Mouse (Mus musculus) intestine, embryonic 14.5 days (tissue): ENCODE data around the gene Usp6nl. TPM values are rescaled to one million over a fixed set of nuclear protein-coding genes. Genes with fewer than 3 reads are reported as not detected.
A peak's percentile ranks its signal among the peaks of the same experiment; 100 is the strongest.

Source experiments
- ATAC-seq: fragments of 200-750 bp; cut with Nextera tagmentation; replicated peaks from 2 replicates; pipeline ENCODE4 v1.8.0; 2017; ENCODE audit warnings: low read depth, moderate number of reproducible peaks, moderate TSS enrichment, moderate library complexity; ENCODE audit not compliant: low FRiP score, low TSS enrichment
- DNase-seq: peaks from one replicate; pipeline ENCODE4 v3.0.0-alpha.2; 2018; ENCODE audit warnings: low spot score
- H3K27ac ChIP-seq: fragments of 300-500 bp; sonication (generic); 2 replicates; pipeline ENCODE4 v1.5.1; 2014; ENCODE audit warnings: low read depth, mild to moderate bottlenecking, control low read depth
- H3K27me3 ChIP-seq: fragments of 300-500 bp; sonication (generic); replicated peaks from 2 replicates; pipeline ENCODE4 v1.6.1; 2014; ENCODE audit warnings: low read length, control low read depth; ENCODE audit not compliant: control insufficient read depth, insufficient read depth
- H3K36me3 ChIP-seq: fragments of 300-500 bp; sonication (generic); 2 replicates; pipeline ENCODE4 v1.6.1; 2014; ENCODE audit warnings: low read length, control low read depth; ENCODE audit not compliant: control insufficient read depth, insufficient read depth
- H3K4me1 ChIP-seq: fragments of 300-500 bp; sonication (generic); replicated peaks from 2 replicates; pipeline ENCODE4 v1.6.1; 2014; ENCODE audit warnings: low read length, control low read depth, mixed read lengths; ENCODE audit not compliant: control insufficient read depth, insufficient read depth
- H3K4me2 ChIP-seq: fragments of 300-500 bp; sonication (generic); 2 replicates; pipeline ENCODE4 v1.6.1; 2014; ENCODE audit warnings: low read length
- H3K4me3 ChIP-seq: fragments of 300-500 bp; sonication (generic); 2 replicates; pipeline ENCODE4 v1.5.1; 2014; ENCODE audit warnings: low read depth, low read length, control low read depth, mixed read lengths
- H3K9ac ChIP-seq: fragments of 300-500 bp; sonication (generic); 2 replicates; pipeline ENCODE4 v1.6.1; 2014; ENCODE audit warnings: mild to moderate bottlenecking, low read length
- H3K9me3 ChIP-seq: fragments of 300-500 bp; sonication (generic); 2 replicates; pipeline ENCODE4 v1.6.1; 2016; ENCODE audit warnings: low read length, control low read depth; ENCODE audit not compliant: control insufficient read depth
- WGBS: fragments of 180-500 bp; shearing (Covaris S2); extraction: QIAGEN DNeasy Blood & Tissue Kit; methylation state at CpG from one replicate; pipeline ENCODE4 v1.1.7; 2014; 5-methylcytosine and 5-hydroxymethylcytosine counted together
- polyA plus RNA-seq: library from polyadenylated mRNA; unstranded; fragments of >200 nt; fragmentation: Nextera tagmentation; extraction: Ambion mirVana; gene quantifications from 2 replicates; pipeline ENCODE4 v1.2.1, GENCODE M21; 2014

Usp6nl gene
- polyA plus RNA-seq, 1 experiment from 2014 or later, result 14.4 TPM

DNA sequence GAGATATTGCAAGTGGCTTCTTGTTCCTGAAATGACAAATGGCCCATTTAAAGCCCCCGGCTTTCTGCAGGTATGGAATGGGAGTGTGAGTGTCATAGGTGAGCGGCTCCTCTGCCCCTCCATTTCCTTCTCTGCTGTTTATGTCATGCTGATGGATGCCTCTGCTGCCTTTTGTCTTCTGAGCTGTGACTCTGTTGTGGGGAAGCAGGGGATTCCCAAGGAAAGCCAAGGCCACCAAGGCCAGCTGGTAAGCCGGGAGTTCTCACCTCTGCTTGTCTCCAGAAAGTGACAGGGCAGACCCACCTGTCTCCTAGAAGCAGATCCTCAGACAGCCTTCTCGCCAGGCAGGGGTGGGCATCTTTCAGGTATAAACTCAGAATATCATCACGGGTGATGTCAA is 157.2 kb downstream of the Usp6nl start:
- no peak for ATAC-seq
- H3K27me3 ChIP-seq, result no peaks in the 10 kb centered on the region
- H3K27ac ChIP-seq, result no peak overlapping the region
- no peak overlapping the region for H3K4me2 ChIP-seq
- DNase-seq, result no peak
- no peak overlapping the region for H3K9ac ChIP-seq
- no peak overlapping the region for H3K4me3 ChIP-seq
- 66% methylated on average over 5 of the region's 5 CpGs for WGBS
- peaks cover 21% of the 10 kb centered on the region for H3K4me1 ChIP-seq
- peaks cover 4% of the 10 kb centered on the region; the same call in 1 of the 2 replicates for H3K9me3 ChIP-seq
- no peaks in the 10 kb centered on the region for H3K36me3 ChIP-seq

GRCm38 (mm10) chr2:6481966-6482365 is 159.5 kb downstream of the Usp6nl start:
- DNase-seq (no peak), ATAC-seq (no peak)
- Histone ChIP-seq H3K9me3 (no peaks in the 10 kb centered on the region), H3K36me3 (no peaks in the 10 kb centered on the region), H3K27ac (no peak overlapping the region), H3K9ac (no peak overlapping the region), H3K4me3 (no peak overlapping the region), H3K27me3 (no peaks in the 10 kb centered on the region), H3K4me2 (no peak overlapping the region), H3K4me1 (peaks cover 21% of the 10 kb centered on the region)
- 83% methylated on average over 8 of the region's 8 CpGs for WGBS

GRCm38 (mm10) chr2:6482411-6482810 is 159.9 kb downstream of the Usp6nl start:
- H3K9ac ChIP-seq, result no peak overlapping the region
- no peaks in the 10 kb centered on the region for H3K27me3 ChIP-seq
- peaks cover 21% of the 10 kb centered on the region for H3K4me1 ChIP-seq
- ATAC-seq (no peak), DNase-seq (no peak)
- no peak overlapping the region for H3K4me2 ChIP-seq
- no peak overlapping the region for H3K4me3 ChIP-seq
- H3K36me3 ChIP-seq, result no peaks in the 10 kb centered on the region
- WGBS, result 60% methylated on average over 3 of the region's 3 CpGs
- no peak overlapping the region for H3K27ac ChIP-seq
- no peaks in the 10 kb centered on the region for H3K9me3 ChIP-seq

DNA sequence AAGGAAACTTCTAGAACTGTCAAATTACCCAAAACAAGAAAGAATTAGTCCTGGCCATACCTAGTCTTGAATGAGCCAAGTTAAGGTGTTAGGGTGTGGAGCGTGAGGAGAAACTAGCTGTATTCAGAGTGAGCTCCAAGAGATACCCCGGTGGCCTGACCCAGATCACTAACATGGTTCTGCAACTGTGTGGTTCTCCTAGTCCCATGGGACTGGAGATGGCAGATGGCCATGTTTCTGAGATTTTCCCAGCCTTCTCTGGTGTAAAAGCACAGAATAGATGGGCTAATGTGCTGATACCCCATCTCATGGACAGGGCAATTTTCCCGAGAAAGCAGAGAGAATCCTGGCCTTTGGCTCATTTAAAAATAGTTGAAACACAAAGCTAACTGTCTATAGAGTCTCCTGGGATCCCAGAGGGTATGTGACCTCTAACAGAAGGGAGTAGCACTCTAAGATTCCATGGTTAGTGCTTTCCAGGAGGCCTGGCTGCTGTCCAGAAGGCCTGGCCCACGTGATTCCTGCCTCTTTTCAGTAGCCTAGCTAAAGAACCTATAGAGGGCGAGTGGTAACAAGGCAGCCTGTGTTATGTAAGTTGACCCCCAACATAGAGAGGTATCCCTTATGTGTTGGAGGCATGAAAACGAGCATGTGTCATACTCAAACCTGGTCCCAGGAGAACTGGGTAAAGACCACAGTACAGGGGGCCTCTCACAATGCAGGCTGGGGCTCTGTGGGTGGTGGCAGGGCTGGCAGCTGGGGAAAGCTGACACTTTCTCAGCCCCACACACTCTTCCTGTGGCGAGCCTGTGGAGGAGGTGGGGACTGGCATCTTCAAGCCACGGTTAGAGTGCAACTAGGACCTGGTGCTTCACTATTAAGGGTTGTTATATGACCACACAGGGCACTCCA is 160.9 kb downstream of the Usp6nl start:
- WGBS, result 43% methylated on average over 8 of the region's 8 CpGs
- no peak overlapping the region for H3K4me2 ChIP-seq
- H3K27me3 ChIP-seq, result no peaks in the 10 kb centered on the region
- no peak overlapping the region for H3K27ac ChIP-seq
- no peaks in the 10 kb centered on the region for H3K36me3 ChIP-seq
- no peak overlapping the region for H3K9ac ChIP-seq
- ATAC-seq (0 out of 2 replicates have a peak, but pooled peaks have one; percentile 20), DNase-seq (peak; percentile 56)
- H3K4me1 ChIP-seq, result peaks cover 21% of the 10 kb centered on the region
- no peaks in the 10 kb centered on the region for H3K9me3 ChIP-seq
- no peak overlapping the region for H3K4me3 ChIP-seq

GRCm38 (mm10) chr2:6484179-6484578 is 161.7 kb downstream of the Usp6nl start:
- H3K4me3 ChIP-seq, result no peak overlapping the region
- 87% methylated on average over 3 of the region's 3 CpGs for WGBS
- no peak for DNase-seq
- H3K27me3 ChIP-seq, result no peaks in the 10 kb centered on the region
- H3K9me3 ChIP-seq, result no peaks in the 10 kb centered on the region
- H3K36me3 ChIP-seq, result no peaks in the 10 kb centered on the region
- ATAC-seq, result no peak
- no peak overlapping the region for H3K4me2 ChIP-seq
- peaks cover 16% of the 10 kb centered on the region for H3K4me1 ChIP-seq
- H3K9ac ChIP-seq, result no peak overlapping the region
- no peak overlapping the region for H3K27ac ChIP-seq

GRCm38 (mm10) chr2:6487566-6488488 is 165.4 kb downstream of the Usp6nl start:
- ATAC-seq, result no peak

GRCm38 (mm10) chr2:6488489-6489056 is 166.1 kb downstream of the Usp6nl start:
- no peaks in the 10 kb centered on the region for H3K9me3 ChIP-seq
- no peak overlapping the region for H3K27ac ChIP-seq
- no peak overlapping the region for H3K4me2 ChIP-seq
- no peaks in the 10 kb centered on the region for H3K27me3 ChIP-seq
- ATAC-seq (no peak), DNase-seq (no peak)
- H3K36me3 ChIP-seq, result no peaks in the 10 kb centered on the region
- peaks cover 6% of the 10 kb centered on the region for H3K4me1 ChIP-seq
- H3K9ac ChIP-seq, result no peak overlapping the region
- WGBS, result 89% methylated on average over 14 of the region's 14 CpGs
- no peak overlapping the region for H3K4me3 ChIP-seq

More at GRCm38 (mm10) chr2:6487566-6488488, 165.4 kb downstream of the Usp6nl start:
- H3K27me3 ChIP-seq, result no peaks in the 10 kb centered on the region
- H3K9ac ChIP-seq, result no peak overlapping the region
- no peak overlapping the region for H3K4me2 ChIP-seq
- no peak overlapping the region for H3K27ac ChIP-seq
- no peak overlapping the region for H3K4me3 ChIP-seq
- H3K36me3 ChIP-seq, result no peaks in the 10 kb centered on the region
- WGBS, result 71% methylated on average over 10 of the region's 10 CpGs
- DNase-seq, result no peak
- H3K4me1 ChIP-seq, result peaks cover 12% of the 10 kb centered on the region
- no peaks in the 10 kb centered on the region for H3K9me3 ChIP-seq

DNA sequence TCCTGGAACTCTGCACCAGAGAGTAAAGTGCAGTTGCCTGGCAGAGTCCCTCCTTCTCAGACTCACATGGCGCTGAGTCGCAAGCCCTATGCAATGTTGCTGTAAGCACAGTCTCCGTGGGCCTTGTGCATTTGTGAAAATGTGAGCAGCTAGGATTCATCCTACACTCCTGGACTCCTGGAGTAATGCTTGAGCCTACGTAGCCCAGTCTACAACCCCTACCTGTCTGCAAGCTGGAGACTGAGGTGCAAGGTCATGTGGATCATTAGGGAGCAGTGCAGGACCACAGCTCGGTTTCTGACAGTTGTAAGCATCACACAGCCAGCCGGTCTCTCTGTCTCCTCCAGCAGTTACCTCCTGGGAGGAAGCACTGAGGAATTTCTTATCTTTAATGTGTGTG is 167.6 kb downstream of the Usp6nl start:
- no peak for ATAC-seq

More for the DNA sequence above, 167.6 kb downstream of the Usp6nl start:
- Histone ChIP-seq H3K4me1 (no peaks in the 10 kb centered on the region), H3K4me2 (no peak overlapping the region), H3K36me3 (no peaks in the 10 kb centered on the region), H3K27me3 (no peaks in the 10 kb centered on the region), H3K4me3 (no peak overlapping the region), H3K9me3 (no peaks in the 10 kb centered on the region), H3K27ac (no peak overlapping the region), H3K9ac (no peak overlapping the region)
- no peak for DNase-seq
- WGBS, result 89% methylated on average over 6 of the region's 6 CpGs
